Mouse (Mus musculus) kidney, adult 2 months (tissue): Measurements from ENCODE around the gene Tbc1d9. TPM values are rescaled to one million over a fixed set of nuclear protein-coding genes. Genes with fewer than 3 reads are reported as not detected.
"Not testable (repeated sequence)": the region's sequence is repeated elsewhere in the genome, so short reads cannot be mapped to it uniquely, and the experiment has no call there.

Source experiments
- DNase-seq: peaks from one replicate; pipeline ENCODE4 v3.0.0; 2021
- H3K27ac ChIP-seq: fragments of 200-500 bp; 2 replicates; pipeline ENCODE4 v1.5.1; 2012; ENCODE audit warnings: low read depth, low read length, control low read depth, inconsistent platforms; ENCODE audit not compliant: insufficient read depth
- H3K27me3 ChIP-seq: fragments of 200-500 bp; replicated peaks from 2 replicates; pipeline ENCODE4 v1.6.1; 2012; ENCODE audit warnings: mild to moderate bottlenecking, moderate library complexity, low read length, inconsistent platforms; ENCODE audit not compliant: control insufficient read depth, insufficient read depth
- H3K36me3 ChIP-seq: fragments of 200-500 bp; 2 replicates; pipeline ENCODE4 v1.6.1; 2012; ENCODE audit warnings: mild to moderate bottlenecking, moderate library complexity, low read length, inconsistent platforms; ENCODE audit not compliant: control insufficient read depth, insufficient read depth
- H3K4me1 ChIP-seq: fragments of 200-500 bp; 2 replicates; pipeline ENCODE4 v1.6.1; 2011; ENCODE audit warnings: low read length; ENCODE audit not compliant: control insufficient read depth, insufficient read depth
- H3K4me3 ChIP-seq: fragments of 200-500 bp; 2 replicates; pipeline ENCODE4 v1.5.1; 2011; ENCODE audit warnings: mild to moderate bottlenecking, low read depth, low read length, control low read depth; ENCODE audit not compliant: insufficient read depth
- CTCF ChIP-seq: fragments of 200-500 bp; conservative IDR thresholded peaks from 2 replicates; pipeline ENCODE4 v1.5.1; 2011; ENCODE audit warnings: low read depth, mild to moderate bottlenecking, control low read depth, low read length, moderate library complexity, mixed read lengths; ENCODE audit not compliant: insufficient read depth, insufficient read length
- POLR2A ChIP-seq: fragments of 200-500 bp; IDR thresholded peaks from one replicate; pipeline ENCODE4 v1.6.1; 2011; ENCODE audit warnings: low read depth, low read length, control low read depth
- WGBS: fragments of 180-500 bp; shearing (Covaris S2); methylation state at CpG from one replicate; pipeline ENCODE4 v1.1.7; 2018; 5-methylcytosine and 5-hydroxymethylcytosine counted together
- polyA plus RNA-seq: library from polyadenylated mRNA; depleted of rRNA; stranded (reverse); fragments of >200 nt; gene quantifications from 2 replicates; pipeline ENCODE4 v1.2.3, GENCODE M21; 2012

Gene Tbc1d9
- polyA plus RNA-seq, 1 experiment: 3.8 TPM

GRCm38 (mm10) chr8:83278431-83278830, 113.3 kb downstream of the Tbc1d9 start:
- Histone ChIP-seq H3K4me3 (no peak overlapping the region), H3K36me3 (no peaks in the 10 kb centered on the region), H3K27ac (no peak overlapping the region), H3K4me1 (no peaks in the 10 kb centered on the region), H3K27me3 (no peaks in the 10 kb centered on the region)
- no peak for TF ChIP-seq CTCF
- no peak for TF ChIP-seq POLR2A
- 72% methylated on average over 6 of the region's 6 CpGs for WGBS
- DNase-seq: peak; percentile 2

DNA sequence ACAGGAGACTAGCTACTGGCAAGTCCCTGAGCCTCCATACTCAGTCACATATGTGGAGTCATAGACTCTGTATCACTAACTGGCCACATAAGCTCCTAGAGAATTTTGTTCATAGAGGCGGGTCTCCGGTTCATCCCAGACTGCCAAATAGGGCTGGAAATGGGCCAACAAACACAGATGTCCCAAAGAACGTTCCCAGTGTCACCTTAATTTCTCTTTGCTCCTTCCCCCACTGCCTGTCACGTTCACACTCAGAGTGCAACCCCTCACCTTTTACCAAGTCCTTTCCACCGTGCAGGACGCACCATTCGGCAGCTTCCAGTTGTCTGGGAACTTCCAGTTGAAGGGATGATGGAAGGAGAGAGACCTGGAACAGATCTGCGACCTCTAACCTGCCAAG, 120.2 kb downstream of the Tbc1d9 start:
- H3K27ac ChIP-seq: no peak overlapping the region
- no peak for DNase-seq
- 77% methylated on average over 8 of the region's 8 CpGs for WGBS

GRCm38 (mm10) chr8:83290176-83290575, 125.0 kb downstream of the Tbc1d9 start, which contains the start of gene Ucp1:
Gene Ucp1 (plus strand): TSS chr8:83290352.
- Histone ChIP-seq H3K27ac (no peak within 1 kb of the TSS), H3K4me3 (no peak within 1 kb of the TSS), H3K36me3 (no peaks in the 10 kb centered on the region), H3K4me1 (no peaks in the 10 kb centered on the region), H3K27me3 (no peaks in the 10 kb centered on the region; the same call in 1 of the 2 replicates)
- WGBS: 3% methylated on average over 20 of the region's 20 CpGs
- no peak for TF ChIP-seq POLR2A
- TF ChIP-seq CTCF: no peak
- DNase-seq: no peak

More for the DNA sequence above, 120.2 kb downstream of the Tbc1d9 start:
- no peaks in the 10 kb centered on the region for H3K27me3 ChIP-seq
- no peaks in the 10 kb centered on the region for H3K36me3 ChIP-seq
- TF ChIP-seq POLR2A (no peak), CTCF (no peak)
- no peak overlapping the region for H3K4me3 ChIP-seq
- no peaks in the 10 kb centered on the region for H3K4me1 ChIP-seq

DNA sequence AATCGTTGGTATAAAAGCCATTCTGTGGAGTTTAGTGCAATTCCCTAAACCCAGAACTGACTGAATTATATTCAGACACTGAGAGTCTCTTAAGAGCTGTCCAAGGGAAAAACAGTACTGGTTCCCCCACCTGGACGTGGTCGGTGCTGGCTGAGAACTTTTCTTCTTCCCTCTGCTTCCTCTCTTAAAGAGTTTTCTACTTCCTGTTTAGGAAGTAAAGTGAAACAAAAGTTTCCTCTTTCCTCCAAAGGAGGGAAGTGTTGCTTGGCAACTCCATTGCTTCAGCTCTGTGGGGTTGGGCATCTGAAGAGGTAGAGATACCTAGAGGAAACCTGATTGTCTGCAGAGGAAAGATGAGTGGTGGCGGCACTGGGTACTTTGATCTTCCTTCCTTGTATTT, 132.2 kb downstream of the Tbc1d9 start:
- 47% methylated on average over 4 of the region's 4 CpGs for WGBS

DNA sequence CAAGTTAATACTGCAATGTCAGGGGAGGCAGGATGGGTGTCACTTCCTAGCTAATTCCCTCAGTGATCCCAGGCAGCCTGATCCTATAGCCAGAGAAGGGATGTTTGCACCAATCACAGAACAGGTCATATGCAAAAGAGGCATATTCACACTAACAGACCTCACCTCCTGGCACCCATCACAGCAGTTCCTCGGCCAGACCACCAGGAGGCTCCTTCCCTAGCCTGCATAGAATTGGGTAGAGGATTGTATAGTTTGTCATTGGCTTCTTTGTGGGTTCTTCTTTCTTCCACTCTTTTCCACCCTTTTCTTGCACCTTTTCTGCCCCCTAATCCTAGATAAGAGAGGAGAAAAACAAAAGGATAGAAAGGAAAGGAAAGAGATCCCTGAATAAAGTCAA, 135.0 kb downstream of the Tbc1d9 start:
- H3K4me1 ChIP-seq: no peaks in the 10 kb centered on the region
- H3K27ac ChIP-seq: no peak overlapping the region
- WGBS: 89% methylated on average over 1 of the region's 1 CpGs
- DNase-seq: peak; percentile 7
- no peak for TF ChIP-seq POLR2A
- TF ChIP-seq CTCF: peak; percentile 57
- no peaks in the 10 kb centered on the region for H3K36me3 ChIP-seq
- no peak overlapping the region for H3K4me3 ChIP-seq
- H3K27me3 ChIP-seq: no peaks in the 10 kb centered on the region

More for the DNA sequence above, 132.2 kb downstream of the Tbc1d9 start:
- H3K27me3 ChIP-seq: no peaks in the 10 kb centered on the region; the same call in 1 of the 2 replicates
- H3K4me3 ChIP-seq: no peak overlapping the region
- H3K4me1 ChIP-seq: no peaks in the 10 kb centered on the region
- no peak for DNase-seq
- TF ChIP-seq CTCF (no peak), POLR2A (no peak)
- H3K36me3 ChIP-seq: no peaks in the 10 kb centered on the region
- no peak overlapping the region for H3K27ac ChIP-seq

DNA sequence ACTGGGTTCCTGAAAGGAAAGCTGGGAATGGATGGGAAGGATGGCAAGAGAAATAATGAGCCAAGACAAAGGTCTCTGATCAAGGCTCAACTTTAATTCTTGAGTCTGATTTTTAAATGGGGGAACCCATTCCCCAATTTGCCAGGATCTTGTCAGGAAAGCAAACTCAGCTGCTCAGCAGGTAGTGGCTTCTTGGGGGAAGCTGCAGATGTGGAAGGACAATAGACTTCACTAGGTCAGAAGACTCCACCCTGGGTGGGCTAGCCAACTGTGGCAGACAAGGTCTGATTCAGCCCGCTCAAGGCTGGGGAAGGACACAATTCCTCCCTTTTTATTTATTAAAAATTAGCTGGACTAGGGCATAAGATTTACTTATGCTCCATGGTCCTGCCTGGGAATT, 139.8 kb downstream of the Tbc1d9 start:
- no peak for TF ChIP-seq POLR2A
- TF ChIP-seq CTCF: no peak
- no peak overlapping the region for H3K4me3 ChIP-seq
- H3K36me3 ChIP-seq: no peaks in the 10 kb centered on the region
- H3K27me3 ChIP-seq: no peaks in the 10 kb centered on the region
- no peaks in the 10 kb centered on the region for H3K4me1 ChIP-seq
- 96% methylated on average over 1 of the region's 1 CpGs for WGBS
- no peak overlapping the region for H3K27ac ChIP-seq
- no peak for DNase-seq

DNA sequence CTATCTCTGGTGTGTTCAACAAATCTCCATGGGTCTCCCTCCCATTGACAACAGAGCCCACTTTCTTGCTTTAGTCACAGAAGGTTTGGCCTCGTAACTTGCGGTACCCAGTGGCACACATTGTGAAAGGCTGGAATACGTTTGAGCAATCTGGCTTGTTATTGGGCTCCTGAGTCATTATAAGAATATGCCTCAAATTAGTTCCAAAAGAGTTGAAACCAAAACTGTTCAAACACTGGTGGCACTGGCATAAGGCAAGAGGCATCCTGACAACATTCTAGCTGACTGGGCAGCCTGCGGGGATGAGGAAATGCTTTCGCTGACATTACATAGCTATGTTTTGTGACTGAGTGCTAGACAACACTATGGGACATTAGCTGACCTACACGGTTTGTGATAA, 144.7 kb downstream of the Tbc1d9 start:
- 90% methylated on average over 6 of the region's 6 CpGs for WGBS
- no peak for DNase-seq
- no peaks in the 10 kb centered on the region for H3K36me3 ChIP-seq
- H3K27ac ChIP-seq: no peak overlapping the region
- TF ChIP-seq CTCF: no peak
- no peak for TF ChIP-seq POLR2A
- no peak overlapping the region for H3K4me3 ChIP-seq
- no peaks in the 10 kb centered on the region for H3K27me3 ChIP-seq
- no peaks in the 10 kb centered on the region for H3K4me1 ChIP-seq

GRCm38 (mm10) chr8:83315084-83315483, 149.9 kb downstream of the Tbc1d9 start:
- 84% methylated on average over 4 of the region's 4 CpGs for WGBS

More at GRCm38 (mm10) chr8:83315084-83315483, 149.9 kb downstream of the Tbc1d9 start:
- not testable (repeated sequence) for H3K4me1 ChIP-seq, H3K27ac ChIP-seq, H3K27me3 ChIP-seq, H3K4me3 ChIP-seq, DNase-seq, H3K36me3 ChIP-seq
